Mouse (Mus musculus): Measurements from ENCODE around the gene Arl3.

The Arl3 gene

DNA sequence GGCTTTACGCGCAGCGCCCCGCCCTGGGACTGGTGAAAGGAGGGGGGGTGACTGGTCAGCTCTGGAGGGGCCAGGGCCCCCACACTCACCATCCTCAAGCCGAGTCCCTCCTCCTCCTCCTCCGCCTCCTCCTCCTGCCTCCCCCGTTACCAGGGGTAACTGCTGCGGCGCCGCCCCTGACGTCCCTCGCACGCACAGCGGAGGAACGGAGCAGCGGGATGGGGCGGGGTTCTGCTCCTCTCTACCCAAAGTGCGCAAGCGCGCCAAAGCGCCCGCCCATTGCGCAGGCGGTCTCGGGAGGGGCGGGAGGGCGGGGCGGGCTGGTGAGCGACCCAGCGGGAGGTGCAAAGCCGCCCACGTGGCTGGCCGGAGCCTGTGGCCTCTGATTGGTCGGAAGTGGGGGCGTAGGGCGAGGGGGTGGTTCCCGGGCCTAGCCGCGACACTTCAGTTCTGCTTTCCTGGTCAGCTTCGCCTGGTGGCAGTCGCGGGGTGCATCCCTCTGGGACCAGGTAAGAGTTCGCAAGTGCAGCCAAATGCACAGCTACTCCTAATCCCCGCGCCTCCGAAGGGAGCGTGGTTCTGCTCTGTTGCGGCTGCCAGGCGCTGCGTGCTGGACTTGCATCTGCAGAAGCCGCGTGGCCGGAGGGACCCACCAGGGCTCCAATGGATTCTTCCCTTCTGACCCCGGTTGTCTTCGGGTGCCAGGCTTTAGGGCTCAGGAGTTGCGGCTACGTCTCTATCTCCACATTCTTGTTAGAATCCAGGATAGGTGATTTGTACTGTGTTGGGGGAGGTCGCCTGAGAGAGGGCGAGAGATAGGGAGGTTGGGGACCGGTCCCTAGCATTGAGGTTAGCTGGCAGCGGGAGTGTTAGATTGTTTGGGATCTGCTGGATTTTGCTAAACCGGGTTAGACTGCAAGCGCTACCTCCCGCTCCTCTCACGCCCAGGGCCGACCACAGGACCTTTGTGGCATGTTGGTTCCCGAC is at the start of gene Arl3, which contains the start of gene Sfxn2:
Arl3 (minus strand) TSS at position 248 of the 987 bp plus-strand sequence.
Sfxn2 (plus strand) TSS at position 415 of the 987 bp plus-strand sequence.
- peak; percentile 97 for DNase-seq (ENCODE audit: low read depth, low spot score)

DNA sequence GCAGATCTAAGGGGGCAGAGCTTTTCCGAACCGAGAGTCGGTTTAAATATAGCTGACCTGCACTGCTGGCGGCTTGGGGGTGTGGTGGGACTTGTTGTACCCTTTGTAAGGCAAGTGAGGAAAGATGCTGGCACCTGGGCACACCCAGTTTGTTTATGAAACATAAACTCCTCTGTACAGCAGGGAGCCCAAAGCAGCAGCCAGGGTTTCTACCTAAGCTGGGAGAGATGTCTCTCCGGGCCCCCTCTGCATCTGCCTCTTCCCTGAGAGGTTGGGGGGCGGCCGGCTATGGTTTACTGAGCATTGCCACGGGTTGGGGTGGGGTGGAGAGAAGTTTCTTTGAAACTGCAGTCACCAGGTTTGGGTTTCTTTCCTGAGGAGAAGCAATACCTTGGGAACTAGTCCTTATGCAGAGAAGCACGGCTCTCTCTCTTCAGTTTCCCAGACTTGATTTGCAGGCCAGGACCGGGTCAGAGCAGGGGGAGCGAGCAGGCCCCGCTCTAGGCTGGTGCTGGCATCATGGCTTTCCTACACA is 49.7 kb upstream of the Arl3 start:
- DNase-seq (ENCODE audit: low read depth, low spot score), result no peak

DNA sequence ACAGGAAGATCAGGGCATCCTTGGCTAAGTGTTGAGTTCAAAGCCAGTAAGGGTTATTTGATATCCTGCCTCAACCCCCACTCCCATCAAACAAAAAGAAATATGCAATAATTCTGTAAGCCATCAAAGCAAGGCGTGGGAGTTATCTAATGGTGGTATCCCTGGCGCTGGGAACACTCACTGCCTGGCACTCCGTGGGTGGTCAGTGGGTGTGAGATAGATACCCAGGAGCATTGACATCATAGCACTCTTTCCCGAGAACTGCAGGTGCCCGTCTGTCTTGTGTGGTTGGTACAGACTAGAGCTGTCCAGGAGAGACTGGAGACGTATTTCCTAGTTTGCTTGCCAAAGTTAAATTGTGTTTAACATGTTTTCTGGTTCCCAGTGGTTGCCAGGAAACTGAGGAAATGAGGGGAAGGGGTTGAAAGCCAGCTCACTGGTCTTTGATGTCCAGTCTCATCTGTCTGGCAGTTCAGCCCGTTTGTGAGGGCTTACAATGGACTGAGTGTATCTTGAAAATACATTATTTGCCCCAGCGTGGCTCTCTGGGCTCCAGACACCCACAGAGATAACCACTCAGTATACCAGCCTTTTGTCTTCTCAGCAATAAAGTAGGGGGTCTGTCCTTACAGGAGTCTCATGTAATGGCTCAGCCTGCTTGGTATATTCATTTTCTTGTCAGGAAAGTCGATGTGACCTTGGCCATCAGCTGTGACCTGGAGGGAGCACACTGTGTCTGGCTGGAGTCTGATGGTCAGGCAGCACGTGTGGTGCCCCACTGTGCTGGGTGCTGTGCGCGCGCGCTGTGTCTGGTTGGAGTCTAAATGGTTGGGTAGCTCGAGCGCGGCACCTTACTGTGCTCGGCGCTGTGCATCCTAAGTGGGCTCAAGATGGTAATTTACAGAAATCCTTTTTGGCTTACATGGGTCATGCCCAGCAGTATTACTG is 48.5 kb upstream of the Arl3 start:
- no peak for DNase-seq (ENCODE audit: low read depth, low spot score)

DNA sequence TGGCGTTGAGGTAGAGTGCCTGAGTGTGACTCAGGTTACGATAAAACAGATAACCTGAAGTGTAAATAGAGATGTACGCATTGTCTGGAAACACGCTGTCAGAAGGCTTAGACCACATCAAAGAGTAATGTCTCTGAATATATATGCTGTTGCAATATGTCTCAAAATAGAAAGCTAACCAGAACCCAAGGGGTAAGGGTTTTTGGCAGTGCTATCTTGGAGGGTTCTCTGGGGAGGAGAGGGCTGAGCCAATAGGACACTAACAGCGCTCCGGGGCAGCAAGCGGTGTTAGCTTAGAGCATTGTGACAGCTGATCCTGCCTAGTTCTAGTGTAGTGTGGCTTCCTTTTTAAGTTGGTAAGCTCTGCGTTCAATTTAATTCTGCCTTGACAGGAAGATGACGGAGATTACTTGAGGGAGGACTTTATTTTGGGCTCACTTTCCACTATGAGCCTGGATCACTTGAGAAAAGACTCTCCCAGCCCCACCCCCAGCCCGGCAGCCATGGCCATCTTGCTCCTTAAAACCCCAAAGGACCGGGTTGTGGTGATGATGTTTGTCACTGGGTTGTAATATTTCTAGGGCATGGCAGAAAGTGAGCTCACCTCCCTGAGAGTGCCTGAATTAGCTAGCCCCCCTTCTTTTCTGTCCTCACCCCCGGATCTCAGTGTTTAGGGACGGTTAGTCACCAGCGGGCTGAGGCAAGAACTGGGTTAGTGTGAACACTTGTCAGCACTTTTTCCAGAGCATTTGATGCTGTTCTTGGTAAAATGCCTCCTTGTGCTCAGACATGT is 47.2 kb upstream of the Arl3 start:
- DNase-seq (ENCODE audit: low read depth, low spot score), result no peak

DNA sequence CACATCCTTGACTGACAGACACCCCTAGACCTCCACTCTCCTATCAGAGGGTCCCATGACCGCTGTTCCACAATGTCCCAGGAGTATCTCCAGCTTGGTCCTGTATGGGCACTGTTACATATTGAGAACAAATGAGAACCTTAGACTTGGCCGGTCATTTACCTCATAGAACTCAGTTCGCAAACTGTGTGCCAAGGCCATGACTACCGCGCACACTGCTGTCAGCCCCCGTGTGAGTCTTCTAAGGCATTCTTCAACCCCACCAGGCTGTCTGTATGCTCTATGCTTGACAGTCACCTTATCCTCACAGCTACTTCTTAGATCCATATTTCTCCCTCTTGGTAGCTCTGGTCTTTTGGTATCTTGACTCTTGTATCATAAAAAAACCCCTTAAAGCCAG is 46.5 kb upstream of the Arl3 start:
- DNase-seq (ENCODE audit: low read depth, low spot score), result no peak

DNA sequence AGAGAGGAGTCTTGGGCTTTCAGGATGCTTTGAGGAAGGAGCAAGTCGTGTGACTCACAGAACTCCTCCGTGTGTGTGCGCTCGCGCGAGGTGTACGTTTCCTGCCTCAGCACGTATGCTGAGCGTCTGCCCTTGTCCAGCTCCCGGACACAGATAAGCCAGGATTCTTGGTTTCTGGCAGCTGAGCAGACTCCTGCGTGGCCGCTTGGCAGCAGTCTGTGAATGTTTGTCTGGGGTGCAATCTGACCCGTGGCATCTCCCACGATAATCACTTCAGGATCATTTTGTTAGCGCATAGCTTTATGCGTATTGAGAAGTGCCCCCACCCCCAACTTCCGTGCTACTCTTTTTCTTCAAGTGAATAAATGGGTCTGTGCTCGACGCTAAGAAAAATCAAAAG is 46.0 kb upstream of the Arl3 start:
- no peak for DNase-seq (ENCODE audit: low read depth, low spot score)

DNA sequence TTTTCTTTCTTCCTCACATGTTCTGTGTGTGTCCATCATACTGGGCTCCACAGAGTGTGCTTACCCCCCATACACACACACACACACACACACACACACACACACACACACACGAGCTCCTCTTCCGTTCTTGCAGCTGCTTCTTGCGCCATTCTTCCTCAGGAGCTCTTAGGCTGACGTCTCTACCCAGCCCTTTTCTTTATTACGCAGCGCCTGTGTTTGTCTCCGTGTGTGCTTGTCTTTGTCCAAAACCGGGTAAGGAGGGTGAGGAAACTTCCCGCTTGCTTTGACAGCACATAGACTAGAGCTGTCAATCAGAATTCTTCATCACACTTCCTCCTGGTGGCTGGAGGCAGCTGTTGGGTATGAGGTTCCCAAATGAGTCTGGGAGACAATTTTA is 45.3 kb upstream of the Arl3 start:
- DNase-seq (ENCODE audit: low read depth, low spot score), result no peak

DNA sequence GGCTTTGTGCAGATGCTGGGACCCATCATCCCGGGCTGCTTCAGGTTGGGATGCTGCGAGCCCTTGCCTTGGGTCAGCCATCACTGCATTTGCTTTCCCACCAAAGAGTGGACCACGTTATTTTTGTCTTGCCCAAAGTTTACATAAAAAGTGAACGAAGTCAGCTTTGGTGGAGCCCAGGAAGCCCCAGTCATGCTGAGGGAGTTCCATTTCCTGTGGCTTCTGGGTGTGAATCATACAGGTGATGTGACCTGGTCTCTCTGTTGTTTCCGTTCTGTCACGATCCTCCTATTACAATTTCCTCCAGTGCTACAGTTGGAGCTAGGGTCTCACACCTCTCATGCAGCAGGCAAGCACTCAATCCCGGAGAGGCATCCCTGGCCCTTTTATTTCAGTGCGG is 44.4 kb upstream of the Arl3 start:
- no peak for DNase-seq (ENCODE audit: low read depth, low spot score)

DNA sequence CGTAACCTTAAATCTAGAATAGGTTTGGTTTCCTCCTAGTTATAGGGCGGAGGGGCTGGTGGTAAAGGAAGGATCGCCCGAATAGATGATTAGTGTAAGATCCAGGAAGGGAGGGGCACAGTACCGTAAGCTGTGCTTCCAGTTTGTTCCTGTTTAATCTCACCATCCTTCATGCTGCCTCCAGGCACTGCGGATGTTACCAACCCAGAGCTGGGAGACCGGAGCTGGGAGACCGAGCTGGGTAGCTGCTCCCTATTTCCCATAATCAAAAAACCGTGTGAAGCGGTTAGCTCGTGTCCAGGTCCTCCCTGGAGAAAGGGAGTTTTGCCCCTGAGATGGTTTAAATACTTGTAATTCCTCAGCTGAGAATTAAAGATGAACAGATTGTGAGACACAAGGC is 43.4 kb upstream of the Arl3 start:
- DNase-seq (ENCODE audit: low read depth, low spot score), result no peak

DNA sequence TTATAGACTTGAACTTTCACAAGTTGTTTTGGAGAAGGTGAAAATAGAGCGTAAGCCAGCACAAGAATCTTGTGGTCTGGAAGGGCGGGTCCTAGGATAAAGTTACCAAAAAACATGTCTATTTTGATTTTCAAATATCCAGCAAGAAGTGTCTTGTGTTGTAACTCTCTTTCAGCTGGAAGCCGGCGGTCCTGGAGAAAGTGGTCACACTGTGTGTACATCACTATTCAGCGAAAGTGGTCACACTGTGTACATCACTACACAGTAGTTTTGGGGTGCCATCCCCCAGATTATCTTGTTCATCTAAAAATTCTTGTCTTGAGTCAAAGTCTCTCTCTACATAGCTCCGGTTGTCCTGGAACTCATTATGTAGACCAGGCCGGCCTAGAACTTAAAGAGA is 35.2 kb upstream of the Arl3 start:
- DNase-seq (ENCODE audit: low read depth, low spot score), result no peak

DNA sequence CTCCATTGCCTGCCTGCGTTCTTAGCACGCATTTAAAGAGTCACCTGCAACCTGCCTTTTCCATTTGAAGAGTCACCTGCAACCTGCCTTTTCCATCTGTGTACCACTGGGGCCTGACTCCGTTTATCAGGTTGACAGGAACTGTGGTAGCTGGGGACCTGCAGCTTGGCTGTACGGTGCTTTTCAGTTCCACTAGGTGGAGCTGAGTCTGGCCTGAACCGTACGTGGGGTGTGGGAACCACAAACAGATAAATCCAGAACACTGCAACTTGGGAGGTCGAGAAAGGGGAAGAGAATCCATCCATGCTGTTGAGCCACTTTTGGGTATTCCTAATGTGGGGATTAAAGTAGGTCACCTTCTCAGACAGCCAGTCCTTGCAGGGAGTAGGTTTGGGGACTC is 34.4 kb upstream of the Arl3 start:
- DNase-seq (ENCODE audit: low read depth, low spot score), result no peak

DNA sequence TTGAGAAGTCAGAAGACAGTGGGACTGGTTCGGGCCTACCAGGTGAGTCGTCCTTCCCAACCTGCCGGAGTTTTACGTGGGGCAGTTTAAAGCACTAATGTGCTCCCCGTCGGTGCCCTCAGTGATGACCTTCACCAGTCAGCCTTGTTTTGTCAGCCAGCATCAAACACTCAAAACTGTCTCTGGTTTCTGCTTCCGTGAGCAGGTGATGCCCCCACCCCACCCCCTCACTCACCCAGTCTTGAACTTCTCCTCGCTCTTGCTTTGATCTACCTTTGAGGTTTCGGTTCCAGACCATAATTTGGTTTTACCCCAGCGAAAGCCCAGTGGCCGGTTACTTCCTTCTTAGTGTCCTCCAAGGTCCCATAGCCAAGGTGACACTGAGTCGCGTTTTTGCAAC is 33.7 kb upstream of the Arl3 start:
- DNase-seq (ENCODE audit: low read depth, low spot score), result no peak

DNA sequence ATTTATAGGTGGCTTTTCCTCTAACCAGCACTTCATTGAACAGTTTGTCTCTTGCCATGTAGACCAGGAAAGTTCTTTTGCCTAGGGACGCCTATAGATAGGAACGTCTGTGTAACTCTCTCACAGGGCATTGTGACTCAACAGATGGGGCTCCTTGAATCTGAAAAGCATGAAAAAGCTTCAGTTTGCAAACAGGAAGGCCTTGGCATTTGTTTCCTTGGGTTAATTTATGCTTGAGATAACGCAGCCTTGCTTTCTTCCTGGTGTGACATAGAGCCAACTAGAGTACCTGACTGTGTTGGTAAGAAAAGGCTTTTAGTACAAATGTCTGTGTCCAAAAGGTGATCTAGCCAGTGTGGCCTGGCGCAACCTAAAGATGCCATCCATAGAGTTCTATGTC is 29.4 kb upstream of the Arl3 start:
- no peak for DNase-seq (ENCODE audit: low read depth, low spot score)

DNA sequence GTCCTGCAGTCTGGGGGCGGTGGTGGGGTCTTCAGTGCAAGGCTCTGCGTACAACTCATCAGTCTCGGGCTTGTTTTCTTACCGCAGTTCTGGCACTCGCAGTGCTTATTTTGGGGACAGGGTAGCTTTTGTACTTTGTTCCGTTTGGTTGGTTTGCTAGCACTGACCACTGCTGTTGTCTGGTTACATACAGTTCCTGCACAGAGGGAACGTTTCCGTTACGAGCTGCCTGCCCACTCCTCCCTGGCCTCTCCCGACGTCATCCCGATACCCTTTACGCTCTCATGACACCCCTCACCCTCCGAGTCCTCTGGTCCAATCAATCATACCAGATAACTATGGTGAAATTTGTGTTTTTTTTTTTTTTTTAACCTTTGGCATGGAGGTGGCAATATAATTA is 28.5 kb upstream of the Arl3 start:
- no peak for DNase-seq (ENCODE audit: low read depth, low spot score)

DNA sequence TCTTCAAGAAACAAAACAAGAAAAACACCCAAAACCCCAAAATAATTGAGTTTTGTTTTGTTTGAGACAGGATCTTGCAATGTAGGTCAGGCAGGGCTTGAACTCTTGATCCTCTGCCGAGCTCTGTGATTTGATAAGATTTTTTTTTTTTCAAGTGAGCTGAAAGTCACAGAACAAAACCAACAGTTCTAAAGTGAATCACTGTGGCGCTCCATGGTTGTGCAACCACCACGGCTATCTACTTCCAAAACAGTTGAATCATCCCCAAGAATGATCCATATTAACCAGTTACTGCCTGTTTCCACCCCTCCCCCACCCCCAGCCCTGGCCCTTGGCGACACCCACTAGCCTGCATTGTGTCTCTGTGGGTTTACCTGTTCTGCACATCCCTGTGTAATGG is 27.4 kb upstream of the Arl3 start:
- DNase-seq (ENCODE audit: low read depth, low spot score), result no peak

DNA sequence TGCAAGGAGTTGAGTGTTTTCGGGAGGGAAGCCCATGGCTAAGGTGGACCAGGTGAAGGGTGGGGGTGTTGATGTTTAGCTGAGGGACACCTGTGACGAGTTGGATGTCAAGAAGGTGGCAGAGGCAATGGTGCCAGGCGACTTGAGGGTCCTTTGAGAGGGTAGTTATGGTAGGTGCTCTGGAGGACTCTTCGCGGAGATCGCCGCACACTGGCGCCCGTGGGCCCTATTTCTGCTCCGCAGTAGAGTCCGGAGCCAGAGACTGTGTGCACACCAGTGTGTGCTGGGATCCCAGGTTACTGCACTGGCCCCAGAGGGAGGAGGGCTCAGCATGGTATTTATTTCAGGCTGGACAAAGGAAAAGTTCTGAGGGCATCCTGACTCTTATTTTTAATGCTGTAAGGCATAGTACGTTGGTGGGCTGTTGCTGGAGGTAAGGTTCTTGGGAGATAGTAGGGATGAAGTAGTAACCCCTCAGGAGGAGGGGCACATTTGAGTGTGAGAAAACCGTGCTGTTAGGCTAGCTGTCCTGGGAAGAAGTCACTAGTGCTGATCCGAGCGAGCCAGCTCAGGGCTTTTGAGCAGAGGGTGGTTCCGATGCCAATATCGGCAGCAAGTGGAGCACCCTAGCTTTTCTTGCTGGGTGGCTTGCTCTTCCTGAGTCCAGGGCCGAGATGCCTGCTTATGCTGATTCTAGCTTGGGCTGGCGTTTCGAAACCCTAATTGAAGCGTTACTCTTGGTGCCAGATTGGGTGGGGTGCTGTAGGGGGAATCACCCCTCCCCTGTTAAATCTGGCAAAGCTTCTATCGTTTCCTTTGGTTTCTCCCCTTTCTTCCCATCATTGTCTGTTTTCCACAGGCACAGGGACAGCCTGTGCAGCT is 26.6 kb upstream of the Arl3 start:
- DNase-seq (ENCODE audit: low read depth, low spot score), result no peak

DNA sequence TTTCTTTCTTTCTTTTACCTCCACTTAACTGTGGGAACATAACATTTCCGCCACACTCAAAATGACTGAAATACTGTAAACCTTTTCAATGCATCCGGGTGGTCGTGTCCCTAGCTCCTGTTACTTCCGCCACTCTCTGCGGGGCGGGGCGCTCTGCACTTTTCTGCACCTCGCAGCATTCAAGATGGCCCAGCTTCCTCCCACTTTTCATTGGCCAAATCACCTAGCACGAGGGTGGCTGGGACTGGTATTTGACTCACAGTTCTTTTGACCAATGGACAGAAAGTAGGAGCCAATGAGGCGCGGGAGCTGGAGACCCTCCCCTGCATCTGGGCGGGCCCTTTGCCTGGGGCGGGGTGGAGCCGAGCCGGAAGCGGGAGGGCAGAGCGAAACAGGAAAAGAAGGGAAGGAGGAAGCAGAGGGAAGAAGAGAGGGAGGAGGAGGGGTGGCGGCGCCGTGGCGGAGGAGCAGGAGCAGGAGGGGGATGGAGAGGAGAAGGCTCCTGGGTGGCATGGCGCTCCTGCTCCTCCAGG is 25.8 kb upstream of the Arl3 start, which contains the start of gene Wbp1l:
Wbp1l (plus strand) TSS at position 365 of the 533 bp plus-strand sequence.
- DNase-seq (ENCODE audit: low read depth, low spot score), result peak; percentile 99

DNA sequence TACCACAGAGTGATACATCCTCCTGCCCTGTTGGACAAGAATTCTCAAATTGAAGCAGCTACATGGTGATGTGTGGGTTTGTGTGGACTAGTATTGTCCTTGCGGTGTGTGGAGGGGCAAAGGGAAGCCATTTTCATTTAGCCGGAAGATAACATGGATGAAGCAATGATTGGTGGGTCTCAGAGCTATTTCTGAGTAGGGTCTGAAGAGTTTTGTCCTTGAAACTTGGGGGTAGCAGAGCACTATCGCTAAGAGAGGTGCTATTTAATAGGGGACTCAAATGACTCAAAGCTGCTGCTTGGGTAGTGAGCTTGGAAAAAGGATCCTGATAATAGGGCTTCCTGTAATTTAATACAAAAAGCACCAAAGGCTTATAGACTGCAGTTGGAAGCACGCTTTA is 25.2 kb upstream of the Arl3 start:
- no peak for DNase-seq (ENCODE audit: low read depth, low spot score)

DNA sequence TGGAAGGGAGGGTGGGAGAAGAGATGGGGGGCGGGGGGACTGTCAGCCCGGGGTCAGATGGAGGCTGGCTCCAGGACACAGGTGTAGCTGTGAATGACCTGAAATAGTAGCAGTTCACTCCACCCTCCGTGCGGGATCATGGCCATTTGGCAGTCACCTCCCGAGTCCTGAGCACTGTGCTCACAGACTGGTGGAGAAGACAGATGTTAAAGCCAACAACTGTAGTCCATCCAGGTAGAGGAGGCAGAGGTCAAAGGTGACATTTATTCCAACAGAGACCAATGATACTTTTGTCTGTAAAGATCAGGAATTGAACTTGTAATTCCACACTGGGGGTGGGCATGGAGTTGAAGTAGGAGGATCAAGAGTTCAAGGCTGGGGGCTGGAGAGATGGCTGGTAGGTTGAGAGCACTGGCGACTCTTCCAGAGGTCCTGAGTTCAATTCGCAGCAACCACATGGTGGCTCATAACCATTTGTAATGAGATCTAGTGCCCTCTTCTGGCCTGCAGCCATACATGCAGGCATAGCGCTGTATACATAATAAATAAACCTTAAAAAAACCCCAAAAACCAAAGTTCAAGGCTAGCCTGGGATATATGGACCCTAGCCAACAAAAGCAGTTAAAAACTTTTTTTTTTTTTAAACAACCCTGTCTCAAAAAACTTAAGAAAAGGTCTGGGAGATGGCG is 19.9 kb upstream of the Arl3 start:
- DNase-seq (ENCODE audit: low read depth, low spot score), result no peak

All from forelimb bud, embryonic 11.5 days (tissue).